Mouse (Mus musculus): ENCODE measurements around the gene Tmem158. TPM values are rescaled to one million over a fixed set of nuclear protein-coding genes. Genes with fewer than 3 reads are reported as not detected.
A peak's percentile ranks its signal among the peaks of the same experiment; 100 is the strongest.

Tmem158 gene
- total RNA-seq, 2 experiments from 2014 or later, result 57.5 to 74.7 TPM

GRCm38 (mm10) chr9:123259461-123259895 lies 1.1 kb downstream of the Tmem158 start:
- peak in 1 of 2 experiments; percentile 78 for DNase-seq (ENCODE audit: low spot score in 2 of 2)
- intact Hi-C loops (cut with DNase I), result loop anchor here (5.0 to 10.0 kb wide), 2 partner anchors 243 to 265 kb away; partner anchors contain the start of gene Sacm1l

GRCm38 (mm10) chr9:123258796-123259195 lies 1.8 kb downstream of the Tmem158 start:
- peak; percentile 37 to 39 for DNase-seq (ENCODE audit: low spot score in 2 of 2)
- intact Hi-C loops (cut with DNase I), result loop anchor here (5.0 to 10.0 kb wide), 2 partner anchors 244 to 266 kb away; partner anchors contain the start of gene Sacm1l

GRCm38 (mm10) chr9:123255736-123256135 lies 4.8 kb downstream of the Tmem158 start:
- DNase-seq (ENCODE audit: low spot score in 2 of 2), result no peak
- intact Hi-C loops (cut with DNase I), result loop anchor here (5.0 to 10.0 kb wide), 2 partner anchors 247 to 269 kb away; partner anchors contain the start of gene Sacm1l

GRCm38 (mm10) chr9:123247992-123248391 lies 12.6 kb downstream of the Tmem158 start:
- intact Hi-C loops (cut with DNase I), result no loop called here
- no peak for DNase-seq (ENCODE audit: low spot score in 2 of 2)

GRCm38 (mm10) chr9:123245146-123245545 lies 15.4 kb downstream of the Tmem158 start:
- no peak for DNase-seq (ENCODE audit: low spot score in 2 of 2)
- intact Hi-C loops (cut with DNase I), result no loop called here

GRCm38 (mm10) chr9:123243988-123244387 lies 16.6 kb downstream of the Tmem158 start:
- intact Hi-C loops (cut with DNase I), result no loop called here
- peak; percentile 34 to 80 for DNase-seq (ENCODE audit: low spot score in 2 of 2)

GRCm38 (mm10) chr9:123241191-123241590 lies 19.4 kb downstream of the Tmem158 start:
- no peak for DNase-seq (ENCODE audit: low spot score in 2 of 2)
- intact Hi-C loops (cut with DNase I), result no loop called here

- intact Hi-C loops (cut with DNase I), result no loop called here
Observed at GRCm38 (mm10) chr9:123240751-123241150, 19.8 kb downstream of the Tmem158 start.

GRCm38 (mm10) chr9:123240271-123240670 lies 20.3 kb downstream of the Tmem158 start:
- intact Hi-C loops (cut with DNase I), result no loop called here

More at GRCm38 (mm10) chr9:123240751-123241150, 19.8 kb downstream of the Tmem158 start:
- DNase-seq (ENCODE audit: low spot score in 2 of 2), result no peak

GRCm38 (mm10) chr9:123239651-123240050 lies 20.9 kb downstream of the Tmem158 start:
- intact Hi-C loops (cut with DNase I), result no loop called here

More at GRCm38 (mm10) chr9:123240271-123240670, 20.3 kb downstream of the Tmem158 start:
- no peak for DNase-seq (ENCODE audit: low spot score in 2 of 2)

GRCm38 (mm10) chr9:123238256-123239045 lies 22.1 kb downstream of the Tmem158 start:
- DNase-seq (ENCODE audit: low spot score in 2 of 2), result no peak
- intact Hi-C loops (cut with DNase I), result no loop called here

More at GRCm38 (mm10) chr9:123239651-123240050, 20.9 kb downstream of the Tmem158 start:
- DNase-seq (ENCODE audit: low spot score in 2 of 2), result no peak

- intact Hi-C loops (cut with DNase I), result no loop called here
- DNase-seq (ENCODE audit: low spot score in 2 of 2), result no peak
Observed at GRCm38 (mm10) chr9:123237739-123238138, 22.8 kb downstream of the Tmem158 start.

- intact Hi-C loops (cut with DNase I), result no loop called here
- no peak for DNase-seq (ENCODE audit: low spot score in 2 of 2)
Observed at GRCm38 (mm10) chr9:123235621-123236020, 24.9 kb downstream of the Tmem158 start.

GRCm38 (mm10) chr9:123229826-123230225 lies 30.7 kb downstream of the Tmem158 start:
- intact Hi-C loops (cut with DNase I), result no loop called here

GRCm38 (mm10) chr9:123228671-123229070 lies 31.9 kb downstream of the Tmem158 start:
- DNase-seq (ENCODE audit: low spot score in 2 of 2), result no peak
- intact Hi-C loops (cut with DNase I), result no loop called here

More at GRCm38 (mm10) chr9:123229826-123230225, 30.7 kb downstream of the Tmem158 start:
- no peak for DNase-seq (ENCODE audit: low spot score in 2 of 2)

- intact Hi-C loops (cut with DNase I), result no loop called here
- DNase-seq (ENCODE audit: low spot score in 2 of 2), result no peak
Observed at GRCm38 (mm10) chr9:123227106-123227750, 33.3 kb downstream of the Tmem158 start.

GRCm38 (mm10) chr9:123224863-123225431 lies 35.6 kb downstream of the Tmem158 start:
- intact Hi-C loops (cut with DNase I), result no loop called here
- DNase-seq (ENCODE audit: low spot score in 2 of 2), result no peak

GRCm38 (mm10) chr9:123219826-123220225 lies 40.7 kb downstream of the Tmem158 start:
- DNase-seq (ENCODE audit: low spot score in 2 of 2), result peak; percentile 32 to 60
- intact Hi-C loops (cut with DNase I), result no loop called here

- DNase-seq (ENCODE audit: low spot score in 2 of 2), result no peak
- intact Hi-C loops (cut with DNase I), result no loop called here
Observed at GRCm38 (mm10) chr9:123215621-123216440, 44.7 kb downstream of the Tmem158 start, which contains the start of gene Cdcp1. Gene Cdcp1 (minus strand): TSS chr9:123216038.

Measured in left cerebral cortex, postnatal 14 days (tissue).